Mouse (Mus musculus): Measurements from ENCODE around the gene Amer3.
A peak's percentile ranks its signal among the peaks of the same experiment; 100 is the strongest.
"Not testable (repeated sequence)": the region's sequence is repeated elsewhere in the genome, so short reads cannot be mapped to it uniquely, and the experiment has no call there.

The Amer3 gene

GRCm38 (mm10) chr1:34578851-34579781 is at the start of gene Amer3:
Gene Amer3 (plus strand): TSS chr1:34579657.
- peak; percentile 88 to 89 for DNase-seq

GRCm38 (mm10) chr1:34534574-34534973 is 44.9 kb upstream of the Amer3 start:
- not testable (repeated sequence) for DNase-seq

GRCm38 (mm10) chr1:34535043-34535698 is 44.3 kb upstream of the Amer3 start, which contains the start of gene Cfc1:
Gene Cfc1 (plus strand): TSS chr1:34535648.
- not testable (repeated sequence) for DNase-seq

GRCm38 (mm10) chr1:34536291-34536766 is 43.1 kb upstream of the Amer3 start:
- DNase-seq = peak; percentile 11 to 22

- DNase-seq = peak; percentile 43 to 63
Measured at GRCm38 (mm10) chr1:34536767-34537485, 42.5 kb upstream of the Amer3 start.

- no peak for DNase-seq
Measured at GRCm38 (mm10) chr1:34547074-34547473, 32.4 kb upstream of the Amer3 start.

- DNase-seq = no peak
Measured at GRCm38 (mm10) chr1:34553690-34554089, 25.8 kb upstream of the Amer3 start.

- DNase-seq = no peak
Measured at GRCm38 (mm10) chr1:34554275-34554674, 25.2 kb upstream of the Amer3 start.

GRCm38 (mm10) chr1:34560843-34561242 is 18.6 kb upstream of the Amer3 start, which contains the start of gene Prss40:
Gene Prss40 (minus strand): TSS chr1:34560943.
- no peak for DNase-seq

- DNase-seq = no peak
Measured at GRCm38 (mm10) chr1:34564383-34565045, 14.9 kb upstream of the Amer3 start.

- no peak for DNase-seq
Measured at GRCm38 (mm10) chr1:34568120-34568519, 11.3 kb upstream of the Amer3 start.

- DNase-seq = no peak
Measured at GRCm38 (mm10) chr1:34569876-34570275, 9.6 kb upstream of the Amer3 start.

- no peak for DNase-seq
Measured at GRCm38 (mm10) chr1:34571431-34571830, 8.0 kb upstream of the Amer3 start.

- no peak for DNase-seq
Measured at GRCm38 (mm10) chr1:34573221-34573620, 6.2 kb upstream of the Amer3 start.

- DNase-seq = no peak
Measured at GRCm38 (mm10) chr1:34579782-34580356, 412 bp downstream of the Amer3 start.

GRCm38 (mm10) chr1:34582218-34582617 is 2.8 kb downstream of the Amer3 start:
- no peak for DNase-seq

- DNase-seq = peak; percentile 9 to 11
Measured at GRCm38 (mm10) chr1:34583821-34584263, 4.4 kb downstream of the Amer3 start.

GRCm38 (mm10) chr1:34584736-34585135 is 5.3 kb downstream of the Amer3 start:
- DNase-seq = no peak

GRCm38 (mm10) chr1:34587298-34588096 is 8.0 kb downstream of the Amer3 start:
- DNase-seq = no peak

- DNase-seq = no peak
Measured at GRCm38 (mm10) chr1:34600000-34600399, 20.5 kb downstream of the Amer3 start.
